Mouse (Mus musculus) ES-E14 (cell line): Measurements from ENCODE around the gene Car11.

Source experiments
- HCFC1 ChIP-seq: IDR thresholded peaks from 2 replicates; pipeline ENCODE4 v1.6.1; 2012; ENCODE audit warnings: low read length, inconsistent platforms, borderline replicate concordance; ENCODE audit not compliant: insufficient read depth
- MAFK ChIP-seq: IDR thresholded peaks from 2 replicates; pipeline ENCODE4 v1.6.1; 2014; ENCODE audit warnings: mild to moderate bottlenecking, low read depth, low read length, inconsistent platforms; ENCODE audit not compliant: insufficient read depth
- ZC3H11A ChIP-seq: IDR thresholded peaks from 2 replicates; pipeline ENCODE4 v1.6.1; 2012; ENCODE audit warnings: low read depth, mild to moderate bottlenecking, inconsistent platforms, low read length, borderline replicate concordance

DNA sequence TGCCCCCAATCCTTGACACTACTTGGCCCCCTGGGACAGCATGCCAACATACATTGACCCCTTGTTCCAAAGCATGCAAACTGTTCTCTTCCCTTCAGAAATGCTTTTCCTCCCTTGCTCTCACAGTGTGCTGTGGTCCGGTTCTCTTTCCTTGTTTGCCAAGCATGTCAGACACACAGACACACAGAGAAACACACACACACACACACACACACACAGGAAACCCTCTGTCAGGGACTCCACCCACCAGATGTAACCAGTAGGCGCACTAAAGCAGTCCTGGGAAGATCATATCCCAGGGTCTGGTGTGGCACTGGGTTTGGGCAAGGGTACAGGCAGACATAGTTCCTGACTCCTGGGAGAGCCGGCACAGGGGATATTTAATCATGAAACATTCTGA, 12.8 kb upstream of the Car11 start:
- TF ChIP-seq MAFK (no peak), ZC3H11A (no peak), HCFC1 (no peak)
